Mouse (Mus musculus): ENCODE measurements at regions not wholly inside any gene's neighbourhood (a gene's known extent, or its start where the extent isn't known, plus 50 kb on each side); places are given as distances from the start of the nearest gene placed in this dataset.

DNA sequence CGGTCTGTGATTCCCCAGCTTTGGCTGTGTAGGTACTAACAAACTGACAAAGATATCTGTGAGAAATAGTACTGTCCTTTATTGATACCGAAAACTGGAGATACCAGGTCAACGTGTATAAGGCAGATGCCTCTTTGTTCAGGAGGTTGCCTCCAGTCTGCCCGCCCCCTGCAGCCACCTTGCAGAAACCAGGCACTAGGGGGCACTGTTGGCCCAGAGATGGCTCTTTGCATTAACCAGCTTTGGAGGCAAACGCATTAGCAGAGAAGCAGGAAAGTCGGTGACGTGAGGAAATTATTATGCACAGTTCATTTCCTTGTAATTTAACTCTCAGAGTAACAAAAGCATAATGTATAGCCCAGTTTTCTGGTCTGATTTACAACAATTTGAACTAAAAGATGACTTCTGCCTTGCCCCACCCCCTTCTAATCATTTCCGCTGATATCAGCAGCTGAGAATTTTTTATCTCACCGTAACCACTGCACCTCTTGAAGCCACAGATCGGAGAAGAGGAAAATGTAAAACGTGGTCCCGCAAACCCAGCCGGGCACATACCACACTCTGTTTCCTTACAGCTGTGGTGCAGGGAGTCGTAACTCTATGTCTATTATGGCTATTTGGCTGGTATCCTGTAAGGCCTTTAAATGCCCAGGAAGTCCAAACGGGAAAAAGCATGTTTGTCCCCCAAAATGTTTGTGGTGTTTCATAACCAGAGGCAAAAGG is 203.5 kb downstream of the Icos start:
- peak; percentile 91 for DNase-seq

- DNase-seq: peak; percentile 23
Observed at GRCm38 (mm10) chr1:61187381-61188100, 209.8 kb downstream of the Icos start.

DNA sequence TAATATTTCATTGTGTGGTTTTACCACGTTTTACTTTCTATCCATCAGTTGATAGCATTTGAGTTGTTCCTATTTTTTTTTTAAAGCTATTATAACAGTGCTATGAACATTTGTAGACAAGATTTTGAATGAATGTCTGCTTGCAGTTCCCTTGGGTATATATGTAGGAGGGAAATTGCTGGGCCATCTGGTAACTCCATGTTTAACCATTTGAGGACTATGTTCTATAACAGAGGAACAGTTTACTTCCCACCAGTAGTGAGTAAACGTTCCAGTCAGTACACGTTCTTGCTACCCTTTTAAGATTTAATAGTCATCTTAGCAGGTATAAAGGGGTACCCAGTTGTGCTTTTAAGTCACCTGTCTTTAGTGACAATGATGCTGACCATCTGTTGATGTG is 213.2 kb downstream of the Icos start:
- no peak for DNase-seq

DNA sequence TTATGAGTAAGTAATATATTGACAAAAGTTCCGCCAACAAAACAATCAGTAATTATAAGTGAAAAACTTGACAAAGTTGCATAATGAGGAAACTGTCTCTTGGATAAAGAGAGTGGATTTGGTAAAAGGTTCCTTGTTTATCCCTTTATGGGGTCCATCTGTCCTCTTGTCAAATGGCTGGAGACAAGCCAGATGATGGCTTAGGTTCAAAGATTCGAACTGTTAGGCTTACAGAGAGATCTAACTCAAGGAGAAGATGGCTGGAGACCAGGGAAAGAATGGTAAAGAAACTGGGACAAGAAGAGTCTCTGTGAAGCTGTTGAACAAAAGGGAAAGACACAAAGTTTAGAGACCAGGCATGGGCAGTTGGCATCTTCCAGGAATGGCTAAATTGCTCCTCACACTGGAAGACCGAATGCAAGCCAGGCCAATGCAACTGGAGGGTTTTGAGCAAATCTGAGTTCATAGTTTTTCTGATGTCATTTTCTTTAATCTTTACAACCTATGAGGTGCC is 220.9 kb downstream of the Icos start:
- DNase-seq: no peak

DNA sequence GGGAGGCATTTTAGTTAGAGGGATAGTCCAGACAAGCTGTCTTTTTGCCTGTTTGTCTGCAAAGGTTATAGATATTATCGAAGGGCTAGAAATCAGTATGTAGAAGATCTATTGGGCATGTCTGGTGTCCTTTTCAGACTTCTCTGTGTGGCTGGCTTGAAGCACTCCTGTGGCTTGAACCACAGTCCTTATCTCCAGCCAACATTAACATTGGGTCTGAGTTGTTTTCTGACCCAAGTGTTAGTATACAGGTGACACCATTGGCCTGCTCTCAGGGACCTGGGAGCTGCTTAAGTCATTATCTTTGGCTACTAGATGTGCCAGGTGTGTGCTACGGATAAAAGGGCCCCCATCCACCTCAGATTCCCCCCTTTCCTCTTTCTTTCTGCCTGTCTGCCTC is 223.3 kb downstream of the Icos start:
- no peak for DNase-seq

DNA sequence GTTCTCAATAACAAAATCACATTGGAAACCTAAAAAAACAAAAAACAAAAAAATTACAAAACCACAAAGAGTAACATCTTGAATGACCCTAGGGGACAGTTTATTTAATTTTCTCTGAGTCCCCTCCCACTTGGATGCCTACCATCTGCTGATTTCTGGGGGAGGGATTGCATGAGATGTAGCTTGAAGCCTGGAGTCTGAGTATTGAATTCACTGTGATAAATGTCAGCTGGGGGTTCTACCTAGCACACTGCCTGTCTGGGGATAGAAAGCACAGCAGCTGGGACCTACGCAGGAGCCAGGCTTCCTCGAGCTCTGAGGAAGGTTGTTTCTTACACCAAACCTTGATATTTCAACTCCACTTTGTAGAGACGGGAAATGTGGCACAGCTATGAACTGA is 224.4 kb downstream of the Icos start:
- DNase-seq: peak; percentile 20

DNA sequence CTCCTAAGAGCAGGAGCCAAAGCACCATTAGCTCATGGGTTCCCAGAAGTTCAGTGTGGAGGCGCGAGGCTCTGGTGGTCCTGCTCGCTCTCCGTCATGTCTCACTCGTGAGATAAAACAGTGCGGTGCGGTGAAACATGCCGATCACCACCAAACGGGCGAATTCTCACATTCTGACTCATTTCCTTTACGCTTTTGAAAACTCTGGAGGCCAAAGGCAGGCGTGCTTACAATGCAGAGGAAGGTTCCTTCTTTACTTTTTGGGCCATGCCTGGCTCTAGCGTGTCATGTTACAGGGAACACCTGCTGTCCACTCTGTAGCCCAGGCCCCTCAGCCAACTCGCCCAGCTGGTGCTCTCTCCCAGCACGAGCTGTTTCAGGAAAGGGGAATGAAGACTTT is 225.4 kb downstream of the Icos start:
- peak; percentile 67 for DNase-seq

DNA sequence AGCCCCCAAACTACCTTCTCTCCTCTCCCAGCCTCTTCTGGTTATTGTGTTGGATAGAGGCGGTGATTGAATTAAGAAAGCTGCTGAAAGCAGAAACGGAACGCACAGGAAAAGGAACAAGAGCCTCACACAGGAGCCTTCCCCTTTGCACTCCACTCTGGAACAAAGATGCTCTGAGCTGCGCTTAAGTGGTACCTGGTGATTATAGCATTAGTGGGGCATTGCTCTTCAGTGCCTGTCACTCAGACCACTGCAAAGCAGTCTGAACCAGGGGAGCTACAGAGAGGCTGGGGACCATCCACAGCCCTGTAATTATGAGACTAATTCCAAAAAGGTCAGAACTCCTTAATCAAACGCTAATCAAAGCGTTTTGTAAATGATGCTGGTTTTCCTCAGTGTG is 225.9 kb downstream of the Icos start:
- DNase-seq: no peak

GRCm38 (mm10) chr1:61205137-61205536 is 227.4 kb downstream of the Icos start:
- no peak for DNase-seq

GRCm38 (mm10) chr1:61206861-61207380 is 229.2 kb downstream of the Icos start:
- no peak for DNase-seq

GRCm38 (mm10) chr1:61208386-61208785 is 230.7 kb downstream of the Icos start:
- DNase-seq: no peak

- peak; percentile 4 for DNase-seq
Observed at GRCm38 (mm10) chr1:61221131-61221530, 243.4 kb downstream of the Icos start.

GRCm38 (mm10) chr1:61228942-61229341 is 251.2 kb downstream of the Icos start:
- no peak for DNase-seq

DNA sequence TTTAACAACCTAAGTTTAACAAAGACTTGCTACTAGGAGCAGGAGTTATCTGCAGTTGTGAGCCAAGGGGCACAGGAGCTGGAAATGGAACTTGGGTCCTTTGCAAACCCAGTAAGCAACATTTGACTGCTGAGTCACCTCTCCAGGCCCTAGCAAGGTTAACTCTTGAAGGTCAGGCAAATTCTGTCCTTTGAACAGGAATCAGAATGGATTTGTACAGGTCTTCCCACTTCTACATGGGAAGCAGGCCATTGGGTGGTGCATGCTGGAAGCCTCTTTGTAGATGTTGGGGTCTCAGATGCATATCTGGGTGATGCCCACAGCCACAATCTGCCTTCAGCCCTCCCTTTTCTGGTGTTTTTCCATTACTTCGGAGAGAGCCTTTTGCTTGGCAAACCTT is 255.3 kb downstream of the Icos start:
- no peak for DNase-seq

DNA sequence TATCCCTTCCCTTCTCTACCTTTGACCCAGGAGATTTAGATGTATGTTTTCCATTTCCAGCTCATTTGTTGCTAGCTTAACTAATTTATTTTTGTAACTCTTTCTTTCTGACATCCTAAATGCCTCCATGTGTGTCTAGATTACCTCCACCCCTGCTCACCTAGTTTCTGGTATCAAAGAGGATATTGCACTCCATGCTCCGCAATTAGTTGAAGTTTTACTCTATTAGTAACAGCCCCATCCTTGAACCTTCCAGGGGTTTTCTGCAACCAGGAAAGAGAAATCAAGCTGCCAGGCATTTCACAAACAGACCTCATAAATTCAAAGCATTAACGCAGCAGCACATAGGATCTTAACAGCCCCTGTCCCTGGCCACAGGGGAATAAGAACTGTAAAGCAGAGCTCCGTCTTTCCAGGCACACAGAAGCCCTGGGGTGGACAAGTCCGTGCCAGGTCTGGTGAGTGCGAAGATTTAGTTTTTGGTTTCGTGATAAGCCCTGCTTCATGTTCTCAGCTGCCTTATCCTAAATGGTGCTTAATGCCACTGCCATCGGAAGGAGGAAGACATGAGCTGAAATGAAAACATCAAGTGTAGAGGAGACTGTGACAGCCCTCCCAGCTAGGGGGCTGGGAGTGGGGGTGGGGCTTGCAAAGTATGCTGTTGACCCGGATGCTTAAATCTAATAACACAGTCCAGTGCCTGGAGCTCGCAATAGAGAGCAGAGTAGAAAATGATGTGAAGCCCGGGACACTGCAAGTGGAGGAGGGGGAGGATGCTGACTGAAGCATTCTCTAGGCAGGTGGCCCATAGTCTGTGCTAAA is 256.0 kb downstream of the Icos start:
- DNase-seq: no peak

DNA sequence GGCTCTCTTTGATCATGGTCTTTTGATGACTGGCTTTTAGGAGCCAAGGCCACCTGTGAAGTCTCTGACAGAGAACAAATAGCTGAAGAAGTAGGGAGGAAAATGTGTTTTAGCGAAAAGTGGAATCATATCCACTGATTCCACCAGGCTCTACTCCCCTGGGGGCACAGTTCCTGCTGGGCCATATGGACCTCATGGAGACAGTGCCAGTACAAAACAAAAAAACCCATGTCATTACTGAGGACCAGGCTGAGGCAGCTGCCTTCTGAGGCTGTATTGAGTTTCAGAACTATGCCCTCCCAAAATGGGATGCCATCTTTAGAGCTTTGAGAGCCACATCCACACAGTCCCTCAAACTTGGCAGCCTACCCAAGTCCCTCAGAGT is 256.6 kb downstream of the Icos start:
- no peak for DNase-seq

DNA sequence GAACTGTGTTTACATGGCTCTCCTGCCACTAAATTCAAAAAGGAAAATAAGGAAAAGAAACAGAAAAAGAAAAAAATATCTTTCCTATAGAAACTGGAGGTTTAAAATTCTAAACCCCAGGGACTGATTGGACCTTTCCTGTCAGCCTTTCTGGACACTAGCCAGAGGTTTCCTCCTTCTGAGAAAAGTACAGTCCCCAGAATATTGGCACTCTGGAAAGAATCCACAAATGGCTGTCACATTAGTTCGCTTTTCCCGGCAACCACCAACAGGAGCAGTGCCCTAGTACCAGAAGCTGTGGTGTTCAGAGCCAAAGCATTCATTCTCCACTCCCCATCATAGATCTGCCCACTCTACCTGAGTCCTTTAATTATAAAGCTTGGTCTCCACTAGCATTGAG is 258.8 kb downstream of the Icos start:
- no peak for DNase-seq

GRCm38 (mm10) chr1:61238668-61239067 is 260.9 kb downstream of the Icos start:
- no peak for DNase-seq

- peak; percentile 4 for DNase-seq
Observed at GRCm38 (mm10) chr1:61257561-61257960, 279.8 kb downstream of the Icos start.

DNA sequence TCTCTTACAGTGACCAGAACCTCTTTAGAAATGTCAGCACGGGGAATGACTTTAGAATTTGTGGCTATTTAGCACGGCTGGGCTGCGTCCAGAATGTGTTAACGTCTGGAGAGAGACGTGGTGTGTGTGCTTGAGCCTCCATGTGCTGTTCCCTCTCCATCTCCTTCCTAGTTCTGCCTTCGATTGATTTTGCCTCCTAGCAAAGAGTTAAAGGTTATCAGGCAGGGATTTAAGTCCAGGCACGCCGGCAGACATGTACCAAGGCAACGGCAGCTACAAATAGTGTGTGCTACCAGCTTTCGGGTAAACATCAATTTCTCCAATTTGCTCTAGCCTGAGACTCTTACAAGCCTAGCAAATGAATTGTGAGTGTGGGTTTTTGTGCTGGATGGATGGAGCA is 285.7 kb downstream of the Icos start:
- DNase-seq: no peak

GRCm38 (mm10) chr1:61265706-61266127 is 288.0 kb downstream of the Icos start:
- no peak for DNase-seq

DNA sequence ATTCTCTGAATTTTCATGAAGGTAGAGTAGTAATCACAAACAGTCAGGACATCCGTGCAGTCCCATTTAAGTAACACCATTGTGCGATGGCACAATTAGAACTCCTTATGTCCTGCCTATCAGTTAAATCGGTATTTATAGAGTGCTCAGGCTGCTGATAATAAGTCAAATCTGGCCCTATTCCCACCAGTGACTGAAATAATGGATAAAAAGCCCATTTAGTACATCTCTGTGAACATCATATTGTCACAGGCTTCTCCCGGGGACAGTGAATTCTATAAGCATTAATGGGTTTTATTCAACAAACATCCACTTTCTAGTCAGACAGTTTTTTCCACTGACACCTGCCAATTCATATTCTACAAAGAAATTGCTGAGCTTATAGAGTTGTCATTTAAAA is 296.1 kb downstream of the Icos start:
- no peak for DNase-seq

DNA sequence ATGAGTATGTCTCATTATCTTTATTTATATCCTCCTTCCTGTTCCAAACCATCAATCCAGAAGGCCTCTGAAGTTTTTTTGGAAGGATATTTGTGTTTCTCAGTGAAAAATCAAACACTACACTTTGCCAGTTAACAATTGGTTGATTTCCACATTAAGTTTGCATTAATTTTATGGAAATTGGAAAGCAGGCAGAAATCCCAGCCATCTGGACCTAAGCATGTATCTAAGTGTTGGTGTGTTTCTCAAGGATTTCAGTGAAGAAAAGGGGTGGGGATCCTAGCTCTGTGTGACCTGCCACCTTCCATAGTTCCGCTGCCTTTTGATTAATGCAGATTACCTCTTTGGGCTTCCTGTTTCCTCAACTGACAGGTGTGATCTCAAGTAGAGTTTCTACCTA is 296.5 kb downstream of the Icos start:
- DNase-seq: no peak

All from lung, postnatal 36 days (tissue).